Mouse (Mus musculus): ENCODE data around the gene Ccdc60. TPM values are rescaled to one million over a fixed set of nuclear protein-coding genes. Genes with fewer than 3 reads are reported as not detected.
A peak's percentile ranks its signal among the peaks of the same experiment; 100 is the strongest.

Ccdc60 gene
- 0.01 TPM in 2 replicates for polyA plus RNA-seq (2012; rRNA removed)
- not detected in 2 replicates for polyA plus RNA-seq (2014; fragmentation: Nextera tagmentation; extraction: Ambion mirVana)

DNA sequence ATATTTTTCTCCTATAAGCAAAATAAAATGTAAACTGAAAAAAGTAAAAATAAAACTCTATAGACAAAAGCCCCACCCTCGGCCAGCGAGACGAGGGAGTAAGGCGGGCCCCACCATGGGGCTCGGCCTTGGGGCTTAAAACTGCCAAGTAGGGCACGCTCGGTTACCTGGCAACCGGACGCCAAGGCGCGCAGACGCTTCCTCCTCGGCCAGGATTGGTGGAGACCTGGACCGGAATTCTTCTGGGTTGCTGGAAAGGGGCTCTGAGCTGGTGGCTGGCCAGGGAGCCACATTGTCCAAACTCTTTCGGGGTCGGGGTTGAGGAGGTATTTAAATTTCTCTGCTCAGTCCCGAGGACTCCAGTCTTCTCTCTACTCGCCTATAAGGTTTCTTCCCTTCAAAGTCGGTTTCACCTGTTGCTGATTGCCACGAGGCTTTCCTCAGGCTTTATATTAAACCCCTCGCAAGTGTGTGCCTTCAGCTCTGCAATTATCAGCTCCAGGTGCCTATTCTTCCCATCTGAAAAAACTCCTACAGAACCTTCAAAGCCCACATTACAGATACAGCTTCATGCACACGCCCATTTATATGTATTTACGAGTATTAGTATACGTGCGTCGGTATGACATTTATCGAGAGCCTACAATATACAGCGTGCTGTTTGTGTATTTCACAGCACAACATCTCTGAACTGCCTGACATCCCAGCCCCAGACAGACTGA is at the start of gene Ccdc60:
Gene Ccdc60, minus strand, starts transcription at position 137 of the 722 bp plus-strand sequence.
- peak within 1 kb of the TSS; percentile 39 for H3K4me2 ChIP-seq (ENCODE audit: low read depth)
- no peak within 1 kb of the TSS for H3K9ac ChIP-seq (replicated peaks)
- H3K4me3 ChIP-seq (ENCODE audit: insufficient read depth in 1 of 2, low read depth in 2 of 2, low read length in 2 of 2): no peak within 1 kb of the TSS
- H3K27me3 ChIP-seq (ENCODE audit: control insufficient read depth, insufficient read depth, low read length): no peaks in the 10 kb centered on the region
- TF ChIP-seq EP300 (IDR thresholded peaks at IDR 0.05; ENCODE audit: low read depth) (no peak), CTCF (IDR thresholded peaks at IDR 0.05; ENCODE audit: low read depth) (no peak)
- DNase-seq (ENCODE audit: low read depth in 3 of 3, low spot score in 3 of 3) (no peak), ATAC-seq (ENCODE audit: insufficient read depth) (no peak)
- H3K4me1 ChIP-seq (replicated peaks; ENCODE audit: control insufficient read depth in 2 of 2, insufficient read depth in 2 of 2, low read length in 1 of 2): no peaks in the 10 kb centered on the region
- H3K27ac ChIP-seq: no peak within 1 kb of the TSS
- H3K9me3 ChIP-seq (ENCODE audit: control insufficient read depth, low read length): no peaks in the 10 kb centered on the region
- 4% methylated on average over 28 of the region's 28 CpGs for WGBS (ENCODE audit: insufficient replicate concordance)
- no peaks in the 10 kb centered on the region for H3K36me3 ChIP-seq (replicated peaks; ENCODE audit: control insufficient read depth, insufficient read depth, low read depth)

GRCm38 (mm10) chr5:116336191-116336590 is 47.4 kb upstream of the Ccdc60 start:
- H3K4me3 ChIP-seq (ENCODE audit: insufficient read depth in 1 of 2, low read depth in 2 of 2, low read length in 2 of 2): no peak overlapping the region
- no peaks in the 10 kb centered on the region for H3K27me3 ChIP-seq (ENCODE audit: control insufficient read depth, insufficient read depth, low read length)
- H3K27ac ChIP-seq: no peak overlapping the region
- DNase-seq (ENCODE audit: low read depth in 3 of 3, low spot score in 3 of 3) (no peak), ATAC-seq (ENCODE audit: insufficient read depth) (no peak)
- H3K36me3 ChIP-seq (replicated peaks; ENCODE audit: control insufficient read depth, insufficient read depth, low read depth): no peaks in the 10 kb centered on the region
- no peak overlapping the region for H3K4me2 ChIP-seq (ENCODE audit: low read depth)
- TF ChIP-seq CTCF (IDR thresholded peaks at IDR 0.05; ENCODE audit: low read depth) (no peak), EP300 (IDR thresholded peaks at IDR 0.05; ENCODE audit: low read depth) (no peak)
- H3K4me1 ChIP-seq (replicated peaks; ENCODE audit: control insufficient read depth in 2 of 2, insufficient read depth in 2 of 2, low read length in 1 of 2): no peaks in the 10 kb centered on the region
- no peak overlapping the region for H3K9ac ChIP-seq (replicated peaks)
- H3K9me3 ChIP-seq (ENCODE audit: control insufficient read depth, low read length): no peaks in the 10 kb centered on the region

DNA sequence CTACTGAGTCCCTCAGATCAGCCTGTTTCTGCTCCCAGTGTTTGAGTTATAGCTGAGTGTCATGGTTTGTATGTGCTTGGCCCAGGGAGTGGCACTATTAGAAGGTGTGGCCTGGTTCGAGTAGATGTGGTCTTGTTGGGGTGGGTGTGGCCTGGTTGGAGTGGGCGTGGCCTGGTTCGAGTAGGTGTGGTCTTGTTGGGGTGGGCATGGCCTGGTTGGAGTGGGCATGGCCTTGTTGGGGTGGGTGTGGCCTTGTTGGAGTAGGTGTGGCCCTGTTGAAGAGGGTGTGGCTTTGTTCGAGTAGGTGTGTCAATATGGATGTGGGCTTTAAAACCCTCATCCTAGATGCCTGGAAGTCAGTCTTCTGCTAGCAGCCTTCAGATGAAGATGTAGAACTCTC is 40.1 kb upstream of the Ccdc60 start:
- ATAC-seq (ENCODE audit: insufficient read depth): no peak
- Histone ChIP-seq H3K4me2 (ENCODE audit: low read depth) (no peak overlapping the region), H3K9ac (replicated peaks) (no peak overlapping the region), H3K27me3 (ENCODE audit: control insufficient read depth, insufficient read depth, low read length) (no peaks in the 10 kb centered on the region), H3K4me3 (ENCODE audit: insufficient read depth in 1 of 2, low read depth in 2 of 2, low read length in 2 of 2) (no peak overlapping the region), H3K4me1 (replicated peaks; ENCODE audit: control insufficient read depth in 2 of 2, insufficient read depth in 2 of 2, low read length in 1 of 2) (no peaks in the 10 kb centered on the region), H3K9me3 (ENCODE audit: control insufficient read depth, low read length) (no peaks in the 10 kb centered on the region; the same call in 1 of the 2 replicates), H3K27ac (no peak overlapping the region), H3K36me3 (replicated peaks; ENCODE audit: control insufficient read depth, insufficient read depth, low read depth) (no peaks in the 10 kb centered on the region)
- TF ChIP-seq CTCF (IDR thresholded peaks at IDR 0.05; ENCODE audit: low read depth) (no peak), EP300 (IDR thresholded peaks at IDR 0.05; ENCODE audit: low read depth) (no peak)
- 69% methylated on average over 4 of the region's 4 CpGs for WGBS (ENCODE audit: insufficient replicate concordance)
- no peak for DNase-seq (ENCODE audit: low read depth in 3 of 3, low spot score in 3 of 3)

GRCm38 (mm10) chr5:116323401-116323800 is 34.6 kb upstream of the Ccdc60 start:
- H3K4me1 ChIP-seq (replicated peaks; ENCODE audit: control insufficient read depth in 2 of 2, insufficient read depth in 2 of 2, low read length in 1 of 2): no peaks in the 10 kb centered on the region
- H3K9ac ChIP-seq (replicated peaks): no peak overlapping the region
- H3K27ac ChIP-seq: no peak overlapping the region
- no peak overlapping the region for H3K4me3 ChIP-seq (ENCODE audit: insufficient read depth in 1 of 2, low read depth in 2 of 2, low read length in 2 of 2)
- no peaks in the 10 kb centered on the region for H3K36me3 ChIP-seq (replicated peaks; ENCODE audit: control insufficient read depth, insufficient read depth, low read depth)
- H3K27me3 ChIP-seq (ENCODE audit: control insufficient read depth, insufficient read depth, low read length): no peaks in the 10 kb centered on the region
- no peak overlapping the region for H3K4me2 ChIP-seq (ENCODE audit: low read depth)
- ATAC-seq (ENCODE audit: insufficient read depth): no peak
- no peaks in the 10 kb centered on the region for H3K9me3 ChIP-seq (ENCODE audit: control insufficient read depth, low read length)
- 54% methylated on average over 5 of the region's 5 CpGs for WGBS (ENCODE audit: insufficient replicate concordance)
- DNase-seq (ENCODE audit: low read depth in 3 of 3, low spot score in 3 of 3): no peak
- TF ChIP-seq CTCF (IDR thresholded peaks at IDR 0.05; ENCODE audit: low read depth): no peak
- no peak for TF ChIP-seq EP300 (IDR thresholded peaks at IDR 0.05; ENCODE audit: low read depth)

GRCm38 (mm10) chr5:116322365-116323027 is 33.7 kb upstream of the Ccdc60 start:
- Histone ChIP-seq H3K27me3 (ENCODE audit: control insufficient read depth, insufficient read depth, low read length) (no peaks in the 10 kb centered on the region), H3K9ac (replicated peaks) (no peak overlapping the region), H3K4me3 (ENCODE audit: insufficient read depth in 1 of 2, low read depth in 2 of 2, low read length in 2 of 2) (no peak overlapping the region), H3K9me3 (ENCODE audit: control insufficient read depth, low read length) (no peaks in the 10 kb centered on the region), H3K4me1 (replicated peaks; ENCODE audit: control insufficient read depth in 2 of 2, insufficient read depth in 2 of 2, low read length in 1 of 2) (no peaks in the 10 kb centered on the region), H3K27ac (no peak overlapping the region), H3K4me2 (ENCODE audit: low read depth) (no peak overlapping the region), H3K36me3 (replicated peaks; ENCODE audit: control insufficient read depth, insufficient read depth, low read depth) (no peaks in the 10 kb centered on the region)
- DNase-seq (ENCODE audit: low read depth in 3 of 3, low spot score in 3 of 3) (no peak), ATAC-seq (ENCODE audit: insufficient read depth) (no peak)
- 44% methylated on average over 15 of the region's 15 CpGs for WGBS (ENCODE audit: insufficient replicate concordance)
- no peak for TF ChIP-seq EP300 (IDR thresholded peaks at IDR 0.05; ENCODE audit: low read depth)
- TF ChIP-seq CTCF (IDR thresholded peaks at IDR 0.05; ENCODE audit: low read depth): no peak
